Mouse (Mus musculus) kidney, embryonic 14.5 days (tissue): ENCODE measurements around the gene Mif4gd. TPM values are rescaled to one million over a fixed set of nuclear protein-coding genes. Genes with fewer than 3 reads are reported as not detected.

ENCODE experiments used
- ATAC-seq: fragments of 200-750 bp; cut with Nextera tagmentation; 2 replicates; pipeline ENCODE4 v1.8.0; 2017; ENCODE audit warnings: moderate number of reproducible peaks, mild to moderate bottlenecking, moderate TSS enrichment, moderate library complexity; ENCODE audit not compliant: low FRiP score, low TSS enrichment
- H3K27ac ChIP-seq: fragments of 300-500 bp; sonication (generic); 2 replicates; pipeline ENCODE4 v1.5.1; 2014; ENCODE audit warnings: low read depth, mild to moderate bottlenecking, low read length, moderate library complexity, mixed read lengths
- H3K27me3 ChIP-seq: fragments of 300-500 bp; sonication (generic); 2 replicates; pipeline ENCODE4 v1.6.1; 2014; ENCODE audit warnings: mild to moderate bottlenecking, low read length; ENCODE audit not compliant: control insufficient read depth, insufficient read depth
- H3K36me3 ChIP-seq: fragments of 300-500 bp; sonication (generic); 2 replicates; pipeline ENCODE4 v1.6.1; 2014; ENCODE audit warnings: low read length, mixed read lengths; ENCODE audit not compliant: control insufficient read depth, insufficient read depth
- H3K4me1 ChIP-seq: fragments of 300-500 bp; sonication (generic); 2 replicates; pipeline ENCODE4 v1.6.1; 2014; ENCODE audit warnings: low read length, mixed read lengths; ENCODE audit not compliant: control insufficient read depth, insufficient read depth
- H3K4me2 ChIP-seq: fragments of 300-500 bp; sonication (generic); replicated peaks from 2 replicates; pipeline ENCODE4 v1.6.1; 2014; ENCODE audit warnings: low read depth, mild to moderate bottlenecking, low read length
- H3K4me3 ChIP-seq: fragments of 300-500 bp; sonication (generic); 2 replicates; pipeline ENCODE4 v1.5.1; 2014; ENCODE audit warnings: mild to moderate bottlenecking, low read length
- H3K9ac ChIP-seq: fragments of 300-500 bp; sonication (generic); 2 replicates; pipeline ENCODE4 v1.6.1; 2014; ENCODE audit warnings: low read depth, mild to moderate bottlenecking, low read length, moderate library complexity
- H3K9me3 ChIP-seq: fragments of 300-500 bp; sonication (generic); 2 replicates; pipeline ENCODE4 v1.6.1; 2016; ENCODE audit warnings: low read length; ENCODE audit not compliant: control insufficient read depth
- WGBS: fragments of 180-500 bp; shearing (Covaris S2); extraction: QIAGEN DNeasy Blood & Tissue Kit; methylation state at CpG from one replicate; pipeline ENCODE4 v1.1.7; 2014; 5-methylcytosine and 5-hydroxymethylcytosine counted together
- polyA plus RNA-seq: library from polyadenylated mRNA; unstranded; fragments of >200 nt; fragmentation: Nextera tagmentation; extraction: Ambion mirVana; gene quantifications from 2 replicates; pipeline ENCODE4 v1.2.1, GENCODE M21; 2014

Gene Mif4gd
- polyA plus RNA-seq, 1 experiment from 2014 or later, result 33.3 TPM

GRCm38 (mm10) chr11:115638498-115639409 is 26.0 kb upstream of the Mif4gd start:
- H3K4me2 ChIP-seq, result no peak overlapping the region
- peak overlapping the region; percentile 38; the same call in 1 of the 2 replicates for H3K27ac ChIP-seq
- 61% methylated on average over 5 of the region's 5 CpGs for WGBS
- no peaks in the 10 kb centered on the region for H3K4me1 ChIP-seq
- H3K9me3 ChIP-seq, result no peaks in the 10 kb centered on the region
- H3K27me3 ChIP-seq, result no peaks in the 10 kb centered on the region
- no peaks in the 10 kb centered on the region for H3K36me3 ChIP-seq
- no peak; the same call in 1 of the 2 replicates for ATAC-seq
- no peak overlapping the region for H3K4me3 ChIP-seq
- no peak overlapping the region for H3K9ac ChIP-seq

GRCm38 (mm10) chr11:115636960-115637359 is 24.2 kb upstream of the Mif4gd start:
- 56% methylated on average over 3 of the region's 3 CpGs for WGBS
- no peaks in the 10 kb centered on the region for H3K36me3 ChIP-seq

GRCm38 (mm10) chr11:115635484-115635883 is 22.7 kb upstream of the Mif4gd start:
- no peaks in the 10 kb centered on the region for H3K27me3 ChIP-seq
- no peaks in the 10 kb centered on the region for H3K4me1 ChIP-seq
- ATAC-seq, result no peak
- H3K36me3 ChIP-seq, result no peaks in the 10 kb centered on the region
- H3K9ac ChIP-seq, result no peak overlapping the region
- WGBS, result 68% methylated on average over 8 of the region's 8 CpGs
- no peak overlapping the region for H3K4me3 ChIP-seq
- H3K9me3 ChIP-seq, result no peaks in the 10 kb centered on the region
- no peak overlapping the region for H3K27ac ChIP-seq
- H3K4me2 ChIP-seq, result no peak overlapping the region

More at GRCm38 (mm10) chr11:115636960-115637359, 24.2 kb upstream of the Mif4gd start:
- H3K4me3 ChIP-seq, result no peak overlapping the region
- no peak for ATAC-seq
- no peaks in the 10 kb centered on the region for H3K27me3 ChIP-seq
- H3K4me2 ChIP-seq, result no peak overlapping the region
- H3K27ac ChIP-seq, result no peak overlapping the region
- H3K9ac ChIP-seq, result no peak overlapping the region
- H3K4me1 ChIP-seq, result no peaks in the 10 kb centered on the region
- H3K9me3 ChIP-seq, result no peaks in the 10 kb centered on the region

DNA sequence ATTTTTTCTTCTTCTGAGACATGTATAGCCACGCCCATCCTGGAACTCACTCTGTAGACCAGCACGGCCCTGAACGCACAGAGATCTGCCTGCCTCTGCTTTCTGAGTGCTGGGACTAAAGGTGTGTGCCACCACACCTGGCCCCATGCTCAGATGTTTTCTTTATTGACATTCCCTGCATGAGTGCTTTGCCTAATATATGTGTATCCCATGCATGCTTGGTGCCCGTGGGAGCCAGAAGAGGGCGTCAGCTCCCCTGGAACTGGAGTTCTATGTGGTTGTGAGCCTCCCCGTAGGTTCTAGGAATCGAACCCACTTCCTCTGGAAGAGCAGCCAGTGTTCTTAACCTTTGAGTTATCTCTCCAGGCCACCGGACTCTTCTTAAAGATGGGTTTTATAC is 22.3 kb upstream of the Mif4gd start:
- no peak overlapping the region for H3K4me2 ChIP-seq
- 84% methylated on average over 8 of the region's 8 CpGs for WGBS
- no peaks in the 10 kb centered on the region for H3K4me1 ChIP-seq
- no peaks in the 10 kb centered on the region for H3K27me3 ChIP-seq
- no peak overlapping the region for H3K9ac ChIP-seq
- no peak overlapping the region for H3K27ac ChIP-seq
- ATAC-seq, result no peak
- no peaks in the 10 kb centered on the region for H3K9me3 ChIP-seq
- H3K36me3 ChIP-seq, result no peaks in the 10 kb centered on the region
- no peak overlapping the region for H3K4me3 ChIP-seq

DNA sequence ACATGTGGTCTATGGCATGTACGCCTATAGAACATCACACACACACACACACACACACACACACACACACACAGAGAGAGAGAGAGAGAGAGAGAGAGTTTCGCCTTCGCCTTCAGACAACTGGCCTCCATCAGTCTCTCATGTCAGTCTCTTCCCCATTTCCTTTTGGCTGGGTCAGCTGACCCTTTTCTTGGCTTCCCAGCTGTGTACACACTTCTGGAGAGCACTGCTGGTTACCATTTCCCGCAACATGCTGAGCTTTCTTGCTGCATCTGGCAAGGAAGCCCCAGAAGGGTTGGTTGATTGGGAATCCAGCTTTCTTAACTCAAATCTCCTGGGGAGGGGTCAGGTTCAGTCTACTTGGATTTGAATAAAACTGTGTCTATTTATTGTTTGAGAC is 21.3 kb upstream of the Mif4gd start:
- ATAC-seq, result no peak
- Histone ChIP-seq H3K27me3 (no peaks in the 10 kb centered on the region), H3K4me3 (no peak overlapping the region), H3K9ac (no peak overlapping the region), H3K9me3 (no peaks in the 10 kb centered on the region), H3K4me1 (no peaks in the 10 kb centered on the region), H3K36me3 (no peaks in the 10 kb centered on the region), H3K4me2 (no peak overlapping the region), H3K27ac (no peak overlapping the region)
- WGBS, result 76% methylated on average over 4 of the region's 4 CpGs

GRCm38 (mm10) chr11:115632862-115633261 is 20.1 kb upstream of the Mif4gd start:
- 91% methylated on average over 10 of the region's 10 CpGs for WGBS
- Histone ChIP-seq H3K4me3 (no peak overlapping the region), H3K4me1 (no peaks in the 10 kb centered on the region), H3K4me2 (no peak overlapping the region), H3K9ac (no peak overlapping the region), H3K9me3 (no peaks in the 10 kb centered on the region), H3K36me3 (no peaks in the 10 kb centered on the region), H3K27ac (no peak overlapping the region), H3K27me3 (no peaks in the 10 kb centered on the region)
- no peak for ATAC-seq

DNA sequence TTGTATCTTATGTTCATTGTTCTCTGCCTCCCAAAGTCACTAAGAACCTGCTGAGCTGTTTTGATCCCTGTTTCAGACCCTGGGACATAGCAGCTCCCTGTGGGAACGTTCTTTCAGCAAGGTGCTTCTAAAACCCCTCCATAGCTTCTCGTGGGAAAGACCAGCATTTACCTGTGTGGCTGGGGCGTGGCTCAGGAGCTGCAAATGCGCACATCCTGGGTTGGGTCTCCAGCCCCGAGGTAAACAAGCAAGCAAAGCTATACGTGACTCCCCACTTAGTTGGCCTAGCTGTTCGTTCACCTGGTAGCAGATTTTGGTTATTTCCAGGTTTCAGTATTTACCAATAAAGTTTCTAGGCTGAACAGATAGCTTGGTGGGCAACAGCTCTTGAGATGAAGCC is 19.5 kb upstream of the Mif4gd start:
- H3K4me2 ChIP-seq, result no peak overlapping the region
- no peak overlapping the region for H3K27ac ChIP-seq
- WGBS, result 73% methylated on average over 7 of the region's 7 CpGs
- no peak overlapping the region for H3K4me3 ChIP-seq
- no peak overlapping the region for H3K9ac ChIP-seq
- no peaks in the 10 kb centered on the region for H3K9me3 ChIP-seq
- H3K36me3 ChIP-seq, result no peaks in the 10 kb centered on the region
- H3K27me3 ChIP-seq, result no peaks in the 10 kb centered on the region
- no peak for ATAC-seq
- 0 out of 2 replicates have a peak, but pooled peaks cover under 1% of the 10 kb centered on the region for H3K4me1 ChIP-seq

GRCm38 (mm10) chr11:115631505-115631890 is 18.7 kb upstream of the Mif4gd start:
- H3K27me3 ChIP-seq, result no peaks in the 10 kb centered on the region
- WGBS, result 20% methylated on average over 3 of the region's 3 CpGs
- 0 out of 2 replicates have a peak, but pooled peaks cover 2% of the 10 kb centered on the region for H3K4me1 ChIP-seq
- no peak for ATAC-seq
- no peak overlapping the region for H3K27ac ChIP-seq
- no peak overlapping the region for H3K9ac ChIP-seq
- no peak overlapping the region for H3K4me3 ChIP-seq
- H3K36me3 ChIP-seq, result no peaks in the 10 kb centered on the region
- H3K9me3 ChIP-seq, result no peaks in the 10 kb centered on the region
- no peak overlapping the region for H3K4me2 ChIP-seq
